Mouse (Mus musculus) erythroblast, embryonic 14.5 days (primary cell): ENCODE data around the gene Dnaja2. TPM values are rescaled to one million over a fixed set of nuclear protein-coding genes. Genes with fewer than 3 reads are reported as not detected.

Source experiments
- H3K27me3 ChIP-seq: 2 replicates; pipeline ENCODE4 v1.6.1; 2012; ENCODE audit warnings: inconsistent platforms; ENCODE audit not compliant: control insufficient read depth
- H3K36me3 ChIP-seq: 2 replicates; pipeline ENCODE4 v1.6.1; 2012; ENCODE audit warnings: mild to moderate bottlenecking, inconsistent platforms; ENCODE audit not compliant: control insufficient read depth
- H3K4me1 ChIP-seq: 2 replicates; pipeline ENCODE4 v1.6.1; 2012; ENCODE audit warnings: inconsistent platforms; ENCODE audit not compliant: control insufficient read depth
- H3K4me3 ChIP-seq: replicated peaks from 2 replicates; pipeline ENCODE3; 2012; ENCODE audit warnings: moderate library complexity, mild to moderate bottlenecking, inconsistent platforms
- H3K9me3 ChIP-seq: 2 replicates; pipeline ENCODE4 v1.6.1; 2012; ENCODE audit warnings: low read length, inconsistent platforms, mixed read lengths; ENCODE audit not compliant: control insufficient read depth
- GATA1 ChIP-seq: IDR thresholded peaks from 2 replicates; pipeline ENCODE4 v1.6.1; 2012; ENCODE audit warnings: low read length, inconsistent platforms, mixed read lengths
- TAL1 ChIP-seq: IDR thresholded peaks from 3 replicates; pipeline ENCODE4 v1.6.1; 2012; ENCODE audit warnings: low read length, inconsistent platforms, mixed read lengths
- polyA plus RNA-seq: library from polyadenylated mRNA; stranded (reverse); fragments of >175 nt; gene quantifications from 2 replicates; pipeline ENCODE4 v1.2.3, GENCODE M21; 2012

Dnaja2 gene
- polyA plus RNA-seq, 1 experiment = 4.2 TPM

DNA sequence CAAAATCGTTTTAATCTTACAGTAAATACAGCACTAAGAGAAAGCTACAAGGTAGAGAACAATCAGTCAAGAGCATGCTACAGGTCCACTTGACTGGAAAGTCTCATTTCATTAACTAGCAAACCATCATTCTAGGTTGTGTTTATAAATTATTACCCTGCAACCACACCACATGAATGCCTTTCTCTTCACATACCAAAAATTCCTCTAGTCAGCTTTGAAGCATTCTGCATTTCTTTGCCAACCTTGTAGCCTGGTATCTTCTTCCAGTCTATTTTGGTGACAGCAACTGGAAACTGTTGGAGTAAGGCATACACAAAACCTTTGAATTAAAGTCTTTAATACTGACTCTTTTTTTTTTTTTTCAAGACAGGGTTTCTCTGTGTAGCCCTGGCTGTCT lies 36.4 kb upstream of the Dnaja2 start:
- Histone ChIP-seq H3K27me3 (no peaks in the 10 kb centered on the region), H3K4me3 (no peak overlapping the region), H3K4me1 (no peaks in the 10 kb centered on the region), H3K9me3 (no peaks in the 10 kb centered on the region), H3K36me3 (no peaks in the 10 kb centered on the region)
- TF ChIP-seq TAL1 (no peak), GATA1 (no peak)

DNA sequence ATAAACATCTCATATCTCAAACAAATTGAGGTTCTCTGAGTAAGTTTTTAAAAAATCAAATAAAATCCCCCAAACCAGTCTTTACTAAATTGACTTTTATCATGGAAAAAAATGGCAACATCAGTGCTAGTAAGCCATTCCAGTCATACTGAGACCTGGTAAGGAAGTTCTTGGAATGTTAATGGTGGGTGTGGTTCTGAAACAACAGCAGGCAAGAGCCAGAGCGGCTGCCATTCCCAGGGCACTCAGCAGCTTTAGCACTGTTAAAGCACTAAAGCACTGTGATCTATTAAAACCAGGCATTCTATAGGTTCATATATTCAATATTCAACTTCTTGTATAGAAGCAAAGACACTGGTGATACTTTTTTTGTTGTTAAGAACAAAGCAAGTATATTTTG lies 35.1 kb upstream of the Dnaja2 start:
- Histone ChIP-seq H3K4me1 (no peaks in the 10 kb centered on the region), H3K4me3 (no peak overlapping the region), H3K27me3 (no peaks in the 10 kb centered on the region), H3K36me3 (no peaks in the 10 kb centered on the region), H3K9me3 (no peaks in the 10 kb centered on the region)
- TF ChIP-seq TAL1 (no peak), GATA1 (no peak)

DNA sequence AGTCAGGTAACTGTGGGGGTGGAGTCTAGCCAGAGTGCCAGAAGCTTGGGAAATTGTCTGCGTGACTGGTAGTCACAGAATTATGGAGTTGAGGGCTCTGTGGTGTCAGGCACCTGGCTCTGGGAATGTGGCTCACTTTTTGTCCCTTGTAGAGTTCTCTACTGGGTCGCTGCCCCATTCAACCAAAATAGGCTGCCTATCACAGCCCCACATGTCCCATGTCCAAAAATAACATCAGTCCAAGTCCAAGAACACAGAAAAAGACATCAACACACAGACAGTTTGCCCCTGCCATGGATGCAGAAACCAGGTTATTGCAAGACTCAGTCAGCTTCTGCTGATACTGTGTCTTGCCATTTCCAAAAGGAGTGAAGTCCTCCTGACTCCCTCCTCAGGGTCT lies 33.5 kb upstream of the Dnaja2 start:
- TF ChIP-seq TAL1 = no peak
- no peak for TF ChIP-seq GATA1
- no peaks in the 10 kb centered on the region for H3K4me1 ChIP-seq
- H3K4me3 ChIP-seq = no peak overlapping the region
- H3K27me3 ChIP-seq = no peaks in the 10 kb centered on the region
- H3K9me3 ChIP-seq = no peaks in the 10 kb centered on the region
- no peaks in the 10 kb centered on the region for H3K36me3 ChIP-seq

DNA sequence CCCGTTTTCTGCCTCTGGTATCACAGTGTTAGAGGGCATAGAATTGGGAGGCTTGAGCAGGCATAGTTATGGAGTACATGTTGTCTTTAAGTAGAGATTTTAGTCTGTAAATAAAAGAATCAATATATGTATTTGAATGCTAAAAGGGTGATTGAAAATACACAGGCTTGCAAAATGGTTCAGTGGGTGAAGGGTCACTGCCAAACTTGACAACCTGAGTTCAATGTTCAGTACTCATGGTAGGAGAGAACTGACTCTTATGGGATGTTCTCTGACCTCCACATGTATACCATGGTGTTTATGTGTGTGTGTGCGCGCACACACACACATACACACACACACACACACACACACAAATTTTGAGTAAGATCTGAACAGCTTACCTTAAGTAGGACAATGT lies 22.5 kb upstream of the Dnaja2 start:
- H3K27me3 ChIP-seq = no peaks in the 10 kb centered on the region
- H3K36me3 ChIP-seq = no peaks in the 10 kb centered on the region
- no peaks in the 10 kb centered on the region for H3K9me3 ChIP-seq
- H3K4me3 ChIP-seq = no peak overlapping the region
- no peaks in the 10 kb centered on the region for H3K4me1 ChIP-seq
- no peak for TF ChIP-seq GATA1
- TF ChIP-seq TAL1 = no peak

DNA sequence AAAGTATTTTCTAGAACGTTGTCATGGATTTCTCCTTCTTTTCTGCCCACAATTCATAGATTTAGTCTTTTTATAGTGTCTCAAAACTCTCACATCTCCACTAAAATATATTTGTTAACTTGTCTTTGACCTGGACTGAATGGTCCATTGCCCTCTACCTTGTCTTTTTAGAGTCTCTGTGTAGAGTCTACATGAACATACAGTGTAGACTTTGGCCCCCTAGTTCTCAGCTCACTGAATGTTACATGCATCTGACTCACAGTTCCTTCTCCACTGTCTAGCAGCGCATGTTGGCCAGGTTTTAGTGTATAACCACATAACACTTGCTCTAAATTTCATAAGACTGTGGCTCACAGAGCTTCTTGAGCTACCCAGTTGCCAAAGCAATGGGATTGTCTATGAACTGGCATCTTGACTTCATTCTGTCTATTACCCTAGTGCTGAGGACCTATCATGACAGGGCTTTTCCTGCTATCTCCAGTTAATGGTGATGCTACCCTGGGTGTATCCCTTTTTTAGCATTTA lies 18.9 kb upstream of the Dnaja2 start:
- Histone ChIP-seq H3K9me3 (no peaks in the 10 kb centered on the region), H3K4me3 (no peak overlapping the region), H3K36me3 (no peaks in the 10 kb centered on the region), H3K4me1 (no peaks in the 10 kb centered on the region), H3K27me3 (no peaks in the 10 kb centered on the region)
- TF ChIP-seq TAL1 (no peak), GATA1 (no peak)

DNA sequence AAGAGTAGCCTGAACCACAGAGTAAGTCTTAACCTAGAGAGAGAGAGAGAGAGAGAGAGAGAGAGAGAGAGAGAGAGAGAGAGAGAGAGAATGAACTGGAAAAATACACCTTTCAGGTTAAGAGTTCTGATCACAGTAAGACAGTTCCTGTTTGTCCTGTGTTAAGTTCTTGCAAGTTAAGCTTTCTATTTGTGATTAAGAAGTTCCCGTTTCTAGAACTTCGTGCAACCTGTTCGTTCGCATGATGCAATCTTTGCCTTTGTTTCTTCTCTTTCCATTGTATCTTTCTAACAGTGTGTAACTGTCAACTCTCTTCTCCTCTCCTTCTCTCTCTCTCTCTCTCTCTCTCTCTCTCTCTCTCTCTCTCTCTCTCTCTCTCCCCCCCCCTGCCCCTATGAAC lies 15.3 kb upstream of the Dnaja2 start:
- no peaks in the 10 kb centered on the region for H3K9me3 ChIP-seq
- H3K36me3 ChIP-seq = no peaks in the 10 kb centered on the region
- TF ChIP-seq TAL1 (no peak), GATA1 (no peak)
- no peaks in the 10 kb centered on the region for H3K27me3 ChIP-seq
- H3K4me3 ChIP-seq = no peak overlapping the region
- H3K4me1 ChIP-seq = no peaks in the 10 kb centered on the region

DNA sequence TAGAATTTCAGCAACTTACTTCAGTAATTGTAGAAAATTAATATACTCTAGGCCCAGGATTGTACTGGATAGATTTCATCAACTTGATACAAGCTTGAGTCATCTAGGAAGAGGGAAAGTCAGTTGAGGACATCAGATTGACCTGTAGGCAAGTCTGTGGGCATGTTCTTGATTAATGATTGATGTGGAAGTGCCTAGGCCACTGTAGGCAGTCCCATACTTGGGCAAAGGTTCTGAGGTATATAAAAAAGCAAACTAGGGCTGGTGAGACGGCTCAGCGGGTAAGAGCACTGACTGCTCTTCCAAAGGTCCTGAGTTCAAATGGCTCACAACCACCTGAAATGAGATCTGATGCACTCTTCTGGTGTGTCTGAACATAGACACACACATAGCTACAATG lies 12.7 kb upstream of the Dnaja2 start:
- Histone ChIP-seq H3K27me3 (no peaks in the 10 kb centered on the region), H3K36me3 (no peaks in the 10 kb centered on the region), H3K4me1 (no peaks in the 10 kb centered on the region; the same call in 1 of the 2 replicates), H3K4me3 (no peak overlapping the region), H3K9me3 (no peaks in the 10 kb centered on the region)
- TF ChIP-seq GATA1 (no peak), TAL1 (no peak)

DNA sequence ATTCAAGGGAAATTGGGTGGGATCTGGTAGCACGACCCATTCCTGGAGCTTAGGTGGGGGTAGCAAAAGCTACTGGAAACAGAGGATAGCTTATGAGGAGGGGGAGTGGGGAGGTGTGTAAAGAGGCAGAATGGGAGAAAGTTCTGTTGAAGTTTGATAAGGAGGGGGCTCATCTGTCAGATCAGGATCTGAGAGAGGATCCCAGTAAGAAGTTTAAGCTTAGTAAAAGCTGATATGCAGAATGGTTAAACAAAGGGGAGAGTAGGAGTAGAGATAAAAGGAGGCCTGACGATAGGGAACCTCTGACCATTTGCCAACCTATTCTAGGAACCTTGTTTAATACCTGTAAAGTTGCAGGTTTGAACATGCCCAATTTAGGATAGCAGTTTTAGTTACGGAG lies 10.0 kb upstream of the Dnaja2 start:
- TF ChIP-seq GATA1 (no peak), TAL1 (no peak)
- H3K9me3 ChIP-seq = no peaks in the 10 kb centered on the region
- no peak overlapping the region for H3K4me3 ChIP-seq
- H3K27me3 ChIP-seq = no peaks in the 10 kb centered on the region
- no peaks in the 10 kb centered on the region for H3K36me3 ChIP-seq
- H3K4me1 ChIP-seq = no peaks in the 10 kb centered on the region; the same call in 1 of the 2 replicates

DNA sequence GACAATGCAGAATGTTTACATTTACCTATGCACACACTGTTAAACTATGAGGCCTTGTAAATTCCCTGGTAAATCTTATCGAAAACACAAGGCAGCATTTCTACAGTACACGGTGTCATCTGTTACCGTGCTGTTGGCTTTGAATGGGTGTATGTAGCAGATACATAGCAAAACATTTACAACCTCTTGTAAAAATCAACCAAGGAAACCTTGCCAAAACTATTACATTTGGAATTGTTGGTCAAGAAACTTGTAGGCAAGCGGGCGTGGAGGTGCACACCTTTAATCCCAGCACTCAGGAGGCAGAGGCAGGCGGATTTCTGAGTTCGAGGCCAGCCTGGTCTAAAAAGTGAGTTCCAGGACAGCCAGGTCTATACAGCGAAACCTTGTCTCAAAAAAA lies 8.2 kb upstream of the Dnaja2 start:
- Histone ChIP-seq H3K9me3 (no peaks in the 10 kb centered on the region), H3K4me1 (peaks cover 3% of the 10 kb centered on the region), H3K36me3 (no peaks in the 10 kb centered on the region), H3K27me3 (no peaks in the 10 kb centered on the region), H3K4me3 (no peak overlapping the region)
- no peak for TF ChIP-seq TAL1
- TF ChIP-seq GATA1 = no peak

DNA sequence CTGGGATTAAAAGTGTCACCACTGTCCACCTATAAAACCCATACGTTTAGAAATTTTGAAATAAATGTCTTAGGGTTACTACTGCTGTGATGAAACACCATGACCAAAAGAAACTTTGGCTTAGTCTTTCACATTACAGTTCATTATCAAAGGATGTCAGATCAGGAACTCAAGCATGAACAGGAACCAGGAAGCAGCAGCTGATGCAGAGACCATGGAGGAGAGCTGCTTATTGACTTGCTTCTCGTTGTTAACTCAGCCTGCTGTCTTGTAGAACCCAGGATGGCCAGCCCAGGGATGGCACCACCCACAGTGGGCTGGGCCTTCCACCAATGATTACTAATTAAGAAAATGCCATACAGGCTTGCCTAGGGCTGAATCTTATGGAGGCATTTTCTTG lies 4.8 kb upstream of the Dnaja2 start:
- Histone ChIP-seq H3K36me3 (no peaks in the 10 kb centered on the region), H3K4me1 (peaks cover 20% of the 10 kb centered on the region), H3K4me3 (no peak overlapping the region), H3K27me3 (no peaks in the 10 kb centered on the region), H3K9me3 (no peaks in the 10 kb centered on the region)
- TF ChIP-seq GATA1 (no peak), TAL1 (no peak)
